Mouse (Mus musculus) MEL (cell line): ENCODE results near the gene Calhm2. TPM values are rescaled to one million over a fixed set of nuclear protein-coding genes. Genes with fewer than 3 reads are reported as not detected.

Source experiments
- DNase-seq: peaks from one replicate; pipeline ENCODE4 v3.0.0; 2011; ENCODE audit warnings: low read depth, low spot score
- H3K27ac ChIP-seq: 2 replicates; pipeline ENCODE4 v1.5.1; 2012; ENCODE audit warnings: low read depth, mild to moderate bottlenecking, control low read depth, low read length, moderate library complexity; ENCODE audit not compliant: control insufficient read depth
- H3K27me3 ChIP-seq, 2 experiments: fragments of 150-350 bp in 1 of 2; sonication (generic) in 1 of 2; 2 replicates each; pipeline ENCODE4 v1.6.1; 2012; ENCODE audit warnings: low read length in 2 of 2, mild to moderate bottlenecking in 2 of 2, improper control_type of control experiment in 1 of 2, moderate library complexity in 1 of 2; ENCODE audit not compliant: insufficient read depth in 2 of 2, control insufficient read depth in 1 of 2
- H3K36me3 ChIP-seq, 2 experiments: 2 replicates each; pipeline ENCODE4 v1.6.1; 2012 to 2014; ENCODE audit warnings: low read length in 2 of 2, improper control_type of control experiment in 1 of 2, inconsistent platforms in 1 of 2, mild to moderate bottlenecking in 1 of 2; ENCODE audit not compliant: insufficient read depth in 2 of 2, control insufficient read depth in 1 of 2
- H3K4me1 ChIP-seq, 2 experiments: fragments of 150-350 bp in 1 of 2; sonication (generic) in 1 of 2; 2 replicates each; pipeline ENCODE4 v1.6.1; 2012; ENCODE audit warnings: low read length in 2 of 2, improper control_type of control experiment in 1 of 2, mild to moderate bottlenecking in 1 of 2; ENCODE audit not compliant: insufficient read depth in 2 of 2, control insufficient read depth in 1 of 2
- H3K4me3 ChIP-seq, 2 experiments: fragments of 150-350 bp in 1 of 2; sonication (generic) in 1 of 2; 2 replicates each; pipeline ENCODE4 v1.5.1; 2012; ENCODE audit warnings: low read depth in 2 of 2, low read length in 2 of 2, mild to moderate bottlenecking in 2 of 2, moderate library complexity in 2 of 2, control low read depth in 1 of 2, improper control_type of control experiment in 1 of 2; ENCODE audit not compliant: control insufficient read depth in 1 of 2, insufficient read depth in 1 of 2
- H3K79me2 ChIP-seq: 2 replicates; pipeline ENCODE4 v1.6.1; 2012; ENCODE audit warnings: mild to moderate bottlenecking, low read length, moderate library complexity; ENCODE audit not compliant: control insufficient read depth, poor library complexity, insufficient read depth
- H3K9ac ChIP-seq: 2 replicates; pipeline ENCODE4 v1.6.1; 2012; ENCODE audit warnings: low read depth, mild to moderate bottlenecking, control low read depth, low read length, moderate library complexity; ENCODE audit not compliant: control insufficient read depth, poor library complexity, severe bottlenecking
- H3K9me3 ChIP-seq: fragments of 150-350 bp; sonication (generic); replicated peaks from 2 replicates; pipeline ENCODE4 v1.6.1; 2012; ENCODE audit warnings: mild to moderate bottlenecking, low read length, improper control_type of control experiment, moderate library complexity; ENCODE audit not compliant: insufficient read depth
- E2F4 ChIP-seq: IDR thresholded peaks from 2 replicates; pipeline ENCODE4 v1.6.1; 2011; ENCODE audit warnings: low read depth, low read length, improper control_type of control experiment, borderline replicate concordance
- ELF1 ChIP-seq: IDR thresholded peaks from 2 replicates; pipeline ENCODE4 v1.6.1; 2014; ENCODE audit warnings: low read depth, mild to moderate bottlenecking, inconsistent platforms, low read length, improper control_type of control experiment, moderate library complexity
- GATA1 ChIP-seq: IDR thresholded peaks from 2 replicates; pipeline ENCODE4 v1.6.1; 2011; ENCODE audit warnings: low read depth, low read length, improper control_type of control experiment
- KAT2A ChIP-seq: conservative IDR thresholded peaks from 2 replicates; pipeline ENCODE4 v1.6.1; 2012; ENCODE audit warnings: low read depth, low read length, improper control_type of control experiment, inconsistent platforms
- MAX ChIP-seq: IDR thresholded peaks from 2 replicates; pipeline ENCODE4 v1.6.1; 2011; ENCODE audit warnings: low read length, improper control_type of control experiment
- MAZ ChIP-seq: IDR thresholded peaks from 2 replicates; pipeline ENCODE4 v1.6.1; 2012; ENCODE audit warnings: low read depth, mild to moderate bottlenecking, inconsistent platforms, low read length, improper control_type of control experiment
- MEF2A ChIP-seq: IDR thresholded peaks from 2 replicates; pipeline ENCODE4 v1.6.1; 2014; ENCODE audit warnings: low read depth, mild to moderate bottlenecking, inconsistent platforms, low read length, improper control_type of control experiment; ENCODE audit not compliant: poor library complexity, insufficient replicate concordance, severe bottlenecking; ENCODE audit errors: extremely low read depth
- MYC ChIP-seq: IDR thresholded peaks from 2 replicates; pipeline ENCODE4 v1.6.1; 2011; ENCODE audit warnings: low read depth, mild to moderate bottlenecking, low read length, improper control_type of control experiment, moderate library complexity
- POLR2A ChIP-seq, 2 experiments: IDR thresholded peaks; 2 replicates each; pipeline ENCODE4 v1.6.1; 2011 to 2012; ENCODE audit warnings: low read length in 2 of 2, mild to moderate bottlenecking in 2 of 2, control low read depth in 1 of 2, improper control_type of control experiment in 1 of 2, low read depth in 1 of 2, moderate library complexity in 1 of 2; ENCODE audit not compliant: control insufficient read depth in 1 of 2, insufficient read depth in 1 of 2, poor library complexity in 1 of 2
- SIN3A ChIP-seq: IDR thresholded peaks from 2 replicates; pipeline ENCODE4 v1.6.1; 2012; ENCODE audit warnings: low read length, improper control_type of control experiment, inconsistent platforms
- TAL1 ChIP-seq: IDR thresholded peaks from 2 replicates; pipeline ENCODE4 v1.6.1; 2012; ENCODE audit warnings: mild to moderate bottlenecking, inconsistent platforms, low read length, moderate library complexity, mixed read lengths
- TCF12 ChIP-seq: IDR thresholded peaks from 2 replicates; pipeline ENCODE4 v1.6.1; 2014; ENCODE audit warnings: low read depth, mild to moderate bottlenecking, inconsistent platforms, low read length, improper control_type of control experiment, moderate library complexity
- UBTF ChIP-seq: IDR thresholded peaks from 2 replicates; pipeline ENCODE4 v1.6.1; 2012; ENCODE audit warnings: low read depth, mild to moderate bottlenecking, inconsistent platforms, low read length, improper control_type of control experiment, moderate library complexity, borderline replicate concordance; ENCODE audit not compliant: insufficient read depth
- USF2 ChIP-seq, 2 experiments: IDR thresholded peaks; 2 replicates each; pipeline ENCODE4 v1.6.1; 2011 to 2012; ENCODE audit warnings: improper control_type of control experiment in 2 of 2, low read length in 2 of 2, borderline replicate concordance in 1 of 2, inconsistent platforms in 1 of 2, low read depth in 1 of 2, mild to moderate bottlenecking in 1 of 2; ENCODE audit not compliant: insufficient read depth in 1 of 2
- ZKSCAN1 ChIP-seq: IDR thresholded peaks from 2 replicates; pipeline ENCODE4 v1.6.1; 2012; ENCODE audit warnings: low read depth, mild to moderate bottlenecking, inconsistent platforms, low read length, improper control_type of control experiment, moderate library complexity
- ZMIZ1 ChIP-seq: IDR thresholded peaks from 2 replicates; pipeline ENCODE4 v1.6.1; 2012; ENCODE audit warnings: low read depth, mild to moderate bottlenecking, inconsistent platforms, low read length, improper control_type of control experiment, moderate library complexity
- ZNF384 ChIP-seq: IDR thresholded peaks from 2 replicates; pipeline ENCODE4 v1.6.1; 2012; ENCODE audit warnings: low read depth, mild to moderate bottlenecking, inconsistent platforms, low read length, improper control_type of control experiment
- polyA plus RNA-seq, 2 experiments: library from polyadenylated mRNA; stranded (reverse) in 1 of 2; unstranded in 1 of 2; fragments of >175 nt in 1 of 2; fragments of >200 nt in 1 of 2; gene quantifications; 2 replicates each; pipeline versions ENCODE4 v1.2.1 to v1.2.4; 2012; ENCODE audit warnings: low replicate concordance in 2 of 2, low read depth in 1 of 2; ENCODE audit not compliant: insufficient read length in 2 of 2, insufficient read depth in 1 of 2, missing spikeins in 1 of 2
- total RNA-seq: library from RNA; depleted of rRNA; stranded (reverse); fragments of 300-350 nt; gene quantifications from 2 replicates; pipeline ENCODE4 v1.2.3, GENCODE M21; 2012

Calhm2 gene
- total and polyA plus RNA-seq, 3 experiments: 11.1 to 11.2 TPM; not detected in 1

DNA sequence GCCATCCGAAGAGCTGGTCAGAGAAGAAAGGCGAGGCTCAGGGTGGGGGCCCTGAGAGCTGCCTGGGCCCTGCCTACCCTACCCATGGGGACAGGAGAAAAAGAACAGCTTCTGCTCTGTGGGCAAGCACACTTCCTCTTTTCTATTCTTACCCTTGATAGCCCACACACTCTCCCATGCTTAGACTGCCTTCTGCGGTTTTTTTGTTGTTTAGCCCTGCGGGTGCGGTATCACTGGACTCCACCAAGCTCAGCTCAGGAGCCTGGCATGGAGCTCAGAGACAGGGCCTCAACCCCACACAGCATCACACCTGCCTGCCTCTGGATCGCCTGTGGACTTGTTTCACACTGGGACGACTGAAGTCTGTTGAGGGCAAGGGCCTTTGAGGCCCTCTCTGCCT is 4.9 kb downstream of the Calhm2 start (continued):
- TF ChIP-seq MYC: peak; percentile 81
- peak; percentile 91 for TF ChIP-seq SIN3A
- peak; percentile 53 for TF ChIP-seq MAX

DNA sequence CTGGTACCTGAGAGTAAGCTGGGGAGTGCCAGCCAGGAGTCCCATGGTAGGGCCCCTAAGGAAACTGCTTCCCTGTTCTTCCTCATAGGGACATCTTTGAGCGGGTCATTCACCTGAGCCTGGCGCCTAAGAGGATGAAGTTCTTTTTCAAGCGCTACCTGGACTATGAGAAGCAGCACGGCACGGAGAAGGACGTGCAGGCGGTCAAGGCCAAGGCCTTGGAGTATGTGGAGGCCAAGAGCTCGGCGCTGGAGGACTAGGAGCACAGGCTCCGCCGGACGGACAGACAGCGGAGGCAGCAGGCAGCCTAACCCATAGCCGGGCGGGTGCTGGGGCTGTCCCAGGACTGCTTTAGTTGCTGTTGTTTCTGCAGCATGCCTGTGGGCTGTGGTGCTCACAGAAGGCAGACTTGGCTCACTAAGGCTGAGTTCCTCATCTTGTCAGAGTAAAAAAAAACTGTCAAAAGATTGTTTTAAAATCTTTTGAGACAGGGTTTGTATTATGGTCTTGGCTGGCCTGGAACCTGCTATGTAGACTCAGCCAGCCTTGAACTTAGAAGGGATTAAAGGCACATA is 7.5 kb downstream of the Calhm2 start:
- peaks cover 5 to 17% of the 10 kb centered on the region in 2 experiments for H3K4me1 ChIP-seq
- no peaks in the 10 kb centered on the region for H3K9me3 ChIP-seq
- TF ChIP-seq MEF2A: no peak
- TF ChIP-seq TCF12: no peak
- no peak for TF ChIP-seq TAL1
- TF ChIP-seq USF2 (IDR thresholded peaks at IDR 0.05; ENCODE audit: borderline replicate concordance in 1 of 2, insufficient read depth in 1 of 2, low read depth in 1 of 2, low read length in 2 of 2): no peak
- H3K27me3 ChIP-seq: no peaks in the 10 kb centered on the region
- peaks cover 18 to 19% of the 10 kb centered on the region in 2 experiments for H3K36me3 ChIP-seq
- no peak overlapping the region for H3K27ac ChIP-seq
- DNase-seq: no peak
- no peaks in the 10 kb centered on the region for H3K79me2 ChIP-seq
- H3K4me3 ChIP-seq: no peak overlapping the region
- H3K9ac ChIP-seq: no peak overlapping the region

GRCm38 (mm10) chr19:47128835-47129234 is 9.3 kb downstream of the Calhm2 start:
- DNase-seq: no peak
- no peaks in the 10 kb centered on the region for H3K9me3 ChIP-seq
- no peak overlapping the region for H3K4me3 ChIP-seq
- H3K9ac ChIP-seq: no peak overlapping the region
- H3K27ac ChIP-seq: no peak overlapping the region
- no peak for TF ChIP-seq ZMIZ1
- no peak for TF ChIP-seq GATA1
- TF ChIP-seq UBTF: no peak
- TF ChIP-seq POLR2A (IDR thresholded peaks at IDR 0.05; ENCODE audit: control insufficient read depth in 1 of 2, insufficient read depth in 1 of 2, low read depth in 1 of 2, low read length in 2 of 2, poor library complexity in 1 of 2): no peak
- no peak for TF ChIP-seq SIN3A
- H3K4me1 ChIP-seq: peaks cover 5 to 15% of the 10 kb centered on the region in 2 experiments
- no peaks in the 10 kb centered on the region for H3K27me3 ChIP-seq
- H3K36me3 ChIP-seq: peaks cover 18 to 25% of the 10 kb centered on the region in 2 experiments
- H3K79me2 ChIP-seq: no peaks in the 10 kb centered on the region

- no peaks in the 10 kb centered on the region for H3K79me2 ChIP-seq
- no peak for TF ChIP-seq ZKSCAN1
- no peak for TF ChIP-seq ELF1
- no peak for TF ChIP-seq ZNF384
- no peak for TF ChIP-seq UBTF
- no peak for TF ChIP-seq KAT2A
- TF ChIP-seq MAZ: no peak
- TF ChIP-seq SIN3A: no peak
- TF ChIP-seq E2F4: no peak
- H3K27me3 ChIP-seq: no peaks in the 10 kb centered on the region
- peaks cover 11 to 28% of the 10 kb centered on the region in 2 experiments for H3K36me3 ChIP-seq
- H3K9me3 ChIP-seq: no peaks in the 10 kb centered on the region
- no peak overlapping the region for H3K27ac ChIP-seq
- no peak overlapping the region for H3K4me3 ChIP-seq
- peaks cover 3 to 8% of the 10 kb centered on the region in 2 experiments; a peak in 3 of 4 replicates for H3K4me1 ChIP-seq
- H3K9ac ChIP-seq: no peak overlapping the region
- DNase-seq: no peak
Measured at GRCm38 (mm10) chr19:47128164-47128563, 9.9 kb downstream of the Calhm2 start.
